Mouse (Mus musculus): ENCODE data around the gene Coq9.

- TF ChIP-seq POLR2A (IDR thresholded peaks at IDR 0.05; ENCODE audit: borderline replicate concordance, extremely low read depth, insufficient read depth, insufficient read length, poor library complexity, severe bottlenecking) (no peak), CTCF (IDR thresholded peaks at IDR 0.05; ENCODE audit: borderline replicate concordance, extremely low read depth, insufficient read depth, insufficient read length) (no peak)
Measured at GRCm38 (mm10) chr8:94876820-94877219, 38.7 kb downstream of the Coq9 start.
